Mouse (Mus musculus) hindbrain, embryonic 15.5 days (tissue): ENCODE data around the gene Flad1. TPM values are rescaled to one million over a fixed set of nuclear protein-coding genes. Genes with fewer than 3 reads are reported as not detected.

Experiments used
- polyA plus RNA-seq: library from polyadenylated mRNA; unstranded; fragments of >200 nt; fragmentation: Nextera tagmentation; extraction: Ambion mirVana; gene quantifications from 2 replicates; pipeline ENCODE4 v1.2.1, GENCODE M21; 2015

Flad1 gene
- polyA plus RNA-seq, 1 experiment from 2014 or later: 33.3 TPM

Other genes starting within 250 kb of the Flad1 start
- gene Clk2, start 247.1 kb downstream of the Flad1 start, polyA plus RNA-seq: 20.0 and 22.6 TPM in 2 replicates
- gene Scamp3, start 234.4 kb downstream of the Flad1 start, polyA plus RNA-seq: 148 and 158 TPM in 2 replicates
- gene Fam189b, start 228.7 kb downstream of the Flad1 start, polyA plus RNA-seq: 35.5 and 39.2 TPM in 2 replicates
- gene Gba, start 208.9 kb downstream of the Flad1 start, polyA plus RNA-seq: 46.6 and 48.0 TPM in 2 replicates
- 51.5 and 51.6 TPM in 2 replicates for gene Thbs3, start 196.7 kb downstream of the Flad1 start, polyA plus RNA-seq
- gene Mtx1, start 184.8 kb downstream of the Flad1 start, polyA plus RNA-seq: 149 and 152 TPM in 2 replicates
- 1.2 and 1.6 TPM in 2 replicates for gene Muc1, start 182.8 kb downstream of the Flad1 start, polyA plus RNA-seq
- gene Krtcap2, start 165.9 kb downstream of the Flad1 start, polyA plus RNA-seq: 196 and 211 TPM in 2 replicates
- gene Trim46, start 165.6 kb downstream of the Flad1 start, polyA plus RNA-seq: 71.3 and 81.6 TPM in 2 replicates
- gene Dpm3, start 152.5 kb downstream of the Flad1 start, polyA plus RNA-seq: 80.0 and 88.4 TPM in 2 replicates
- 36.2 and 38.5 TPM in 2 replicates for gene Slc50a1, start 141.3 kb downstream of the Flad1 start, polyA plus RNA-seq
- gene Efna1, start 130.7 kb downstream of the Flad1 start, polyA plus RNA-seq: 8.9 and 9.1 TPM in 2 replicates
- 62.4 and 72.3 TPM in 2 replicates for gene Efna3, start 88.9 kb downstream of the Flad1 start, polyA plus RNA-seq
- gene Efna4, start 73.8 kb downstream of the Flad1 start, polyA plus RNA-seq: 6.0 and 7.4 TPM in 2 replicates
- 71.0 and 77.1 TPM in 2 replicates for gene Adam15, start 61.9 kb downstream of the Flad1 start, polyA plus RNA-seq
- gene Dcst2, start 49.9 kb downstream of the Flad1 start, polyA plus RNA-seq: 0.09 and 0.34 TPM in 2 replicates
- 0.89 and 1.1 TPM in 2 replicates for gene Dcst1, start 46.6 kb downstream of the Flad1 start, polyA plus RNA-seq
- 0.82 and 0.83 TPM in 2 replicates for gene Zbtb7b, start 17.1 kb downstream of the Flad1 start, polyA plus RNA-seq
- 0.89 TPM in 1 of 2 replicates, not detected in the other for gene Lenep, start 9.1 kb downstream of the Flad1 start, polyA plus RNA-seq
- 95.9 and 110 TPM in 2 replicates for gene Cks1b, start 6.5 kb upstream of the Flad1 start, polyA plus RNA-seq
- gene Shc1, start 6.6 kb upstream of the Flad1 start, polyA plus RNA-seq: 20.0 and 21.8 TPM in 2 replicates
- 43.1 and 45.8 TPM in 2 replicates for gene Pygo2, start 18.3 kb upstream of the Flad1 start, polyA plus RNA-seq
- 18.1 and 20.4 TPM in 2 replicates for gene Pbxip1, start 24.8 kb upstream of the Flad1 start, polyA plus RNA-seq
- 127 and 130 TPM in 2 replicates for gene Pmvk, start 42.7 kb upstream of the Flad1 start, polyA plus RNA-seq
- 9.1 and 9.6 TPM in 2 replicates for gene Kcnn3, start 108.3 kb upstream of the Flad1 start, polyA plus RNA-seq